Mouse (Mus musculus) cerebellum, adult 18-20 months (tissue): ENCODE results near the gene Afg1l.

ENCODE experiments used
- DNase-seq, 2 experiments: peaks; one replicate each; pipeline ENCODE4 v3.0.0; 2021

Gene Afg1l

GRCm38 (mm10) chr10:42478341-42478720 is at the start of gene Afg1l:
TSS of gene Afg1l (minus strand) at chr10:42478565.
- DNase-seq: peak; percentile 96 to 97

- no peak for DNase-seq
These were observed 47.3 kb upstream of the Afg1l start for GRCm38 (mm10) chr10:42525682-42526081.

DNA sequence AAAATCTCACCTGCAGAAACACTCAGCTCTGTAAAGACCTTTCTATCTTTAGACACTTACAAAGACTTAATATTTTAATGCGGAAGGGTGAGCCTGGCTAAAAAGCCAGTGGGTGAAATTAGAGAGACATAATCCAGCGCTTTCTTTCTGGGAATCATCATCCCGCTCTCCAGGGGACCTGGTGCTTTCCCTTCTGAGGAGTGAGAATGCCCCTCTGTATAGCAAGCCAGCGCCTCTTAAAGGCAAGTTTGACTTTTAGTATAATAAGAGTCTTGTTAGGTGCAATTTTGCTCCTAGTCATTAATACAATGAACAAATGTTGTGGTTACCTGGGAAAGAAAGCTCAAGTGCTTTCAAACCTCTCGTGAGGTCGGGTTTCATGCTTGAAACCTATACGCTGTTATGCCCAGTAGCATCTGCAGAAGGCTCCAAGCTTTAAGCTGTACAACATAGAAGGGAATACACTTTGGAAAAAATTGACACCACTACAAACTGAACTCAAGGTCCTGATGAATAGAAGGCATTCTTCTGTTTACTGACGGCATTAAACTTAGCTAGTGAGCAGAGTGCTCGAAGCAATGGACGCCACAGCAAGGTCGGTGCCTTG is 45.3 kb upstream of the Afg1l start:
- no peak for DNase-seq

DNA sequence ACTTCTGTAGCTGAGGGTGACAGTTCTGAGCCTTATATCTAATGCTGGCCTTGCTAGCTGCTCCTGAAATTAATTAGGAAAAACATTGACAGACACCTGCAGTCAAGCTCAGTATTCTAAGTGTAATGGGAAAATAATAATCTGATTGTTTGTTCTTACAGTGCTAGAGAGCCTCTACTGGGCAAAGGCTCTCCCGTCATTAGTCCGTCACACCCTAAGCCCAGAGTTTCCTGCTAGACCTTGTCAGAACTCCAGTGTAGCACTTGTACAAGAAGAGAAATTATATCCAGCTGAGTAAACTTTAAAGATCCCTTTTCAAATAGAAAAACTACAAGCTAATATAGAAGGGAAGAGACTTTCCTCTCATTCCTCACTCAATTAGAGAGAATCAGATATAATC is 44.5 kb upstream of the Afg1l start:
- DNase-seq: no peak

DNA sequence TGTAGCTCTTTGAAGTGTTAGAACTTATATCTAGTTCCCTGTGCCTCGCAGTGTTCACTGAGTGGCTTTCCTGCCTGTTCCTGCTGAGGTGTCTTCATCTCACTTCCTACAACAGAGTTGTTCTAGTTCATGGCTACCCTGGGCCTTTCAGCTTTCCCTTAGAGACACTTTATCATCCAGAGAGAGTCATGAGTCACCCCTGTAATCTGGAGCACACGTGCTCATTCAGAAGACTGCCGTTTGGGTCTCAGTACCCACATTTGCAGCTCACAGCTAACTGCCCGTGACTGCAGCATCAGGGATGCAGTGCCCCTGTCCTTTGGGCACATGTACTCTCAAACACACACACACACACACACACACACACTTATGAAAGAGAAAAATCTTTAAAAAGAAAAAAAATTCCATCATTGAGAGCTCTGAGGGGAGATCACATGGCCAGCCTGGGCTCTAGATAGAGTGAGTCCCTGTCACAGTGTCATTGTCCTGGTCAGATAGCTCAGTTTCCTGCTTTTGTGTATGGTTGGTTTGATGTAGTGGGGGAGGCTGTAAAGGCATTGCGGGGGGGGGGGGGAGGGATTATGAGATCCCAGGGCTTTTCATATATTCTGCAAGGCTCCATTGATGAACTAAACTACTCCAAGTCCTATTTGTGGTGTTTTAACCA is 43.1 kb upstream of the Afg1l start:
- no peak for DNase-seq

- no peak for DNase-seq
These were observed 40.0 kb upstream of the Afg1l start for GRCm38 (mm10) chr10:42518363-42518762.

DNA sequence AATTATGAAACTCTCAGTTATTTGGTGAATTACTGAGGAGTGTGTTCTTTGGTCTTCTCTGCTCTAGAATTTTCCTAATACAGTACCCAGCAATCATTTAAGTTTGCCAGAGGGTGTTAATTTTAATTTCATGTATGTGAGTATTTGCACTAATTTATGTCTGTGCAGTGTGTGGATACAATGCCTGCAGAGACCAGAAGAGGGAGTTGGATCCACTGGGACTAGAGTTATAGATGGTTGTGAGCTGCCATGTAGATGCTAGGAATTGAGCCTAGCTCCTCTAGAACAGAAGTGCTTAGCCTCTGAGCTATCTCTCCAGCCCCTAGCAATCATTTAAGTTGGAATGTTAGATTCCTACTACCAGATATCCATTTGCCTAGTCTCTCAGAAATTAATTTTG is 35.8 kb upstream of the Afg1l start:
- DNase-seq: no peak

DNA sequence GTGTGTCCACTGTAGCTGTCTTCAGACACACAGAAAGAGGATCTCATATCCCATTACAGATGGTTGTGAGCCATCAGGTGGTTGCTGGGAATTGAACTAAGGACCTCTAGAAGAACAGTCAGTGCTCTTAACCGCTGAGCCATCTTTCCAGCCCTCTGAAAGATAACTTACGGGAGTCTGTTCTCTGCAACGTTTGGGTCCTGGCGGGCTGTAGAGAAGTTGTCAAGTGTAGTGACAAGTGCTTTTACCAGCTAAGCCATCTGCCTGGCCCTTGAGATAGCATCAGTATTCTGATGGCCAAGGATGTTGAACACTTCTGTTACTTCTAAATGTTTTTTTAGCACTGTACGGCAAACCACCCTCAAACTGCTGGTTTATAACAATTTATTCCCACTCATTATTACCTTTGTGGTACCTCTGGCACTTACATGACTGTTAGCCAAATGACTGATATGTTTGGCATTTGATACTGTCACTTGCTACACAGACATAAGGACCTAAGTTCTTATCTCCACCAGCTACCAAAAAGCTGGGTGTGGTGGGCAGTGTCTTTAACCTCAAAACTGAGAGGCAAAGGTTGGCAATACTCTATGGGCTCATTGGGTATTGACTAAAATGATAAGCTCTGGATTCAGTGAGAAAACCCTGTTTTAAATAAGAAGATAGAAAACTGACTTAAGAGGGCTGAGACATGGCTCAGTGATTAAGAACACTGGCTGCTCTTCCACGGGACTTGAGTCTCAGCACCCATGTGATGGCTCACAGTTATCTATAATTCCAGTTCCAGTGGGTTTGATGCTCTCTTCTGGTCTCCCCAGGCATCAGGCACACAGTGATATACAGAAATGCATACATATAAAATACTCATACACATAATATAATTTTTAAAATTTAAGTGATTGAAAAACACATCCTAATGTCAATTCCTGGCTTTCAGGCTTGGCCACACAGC is 33.1 kb upstream of the Afg1l start:
- DNase-seq: no peak

- no peak for DNase-seq
These were observed 31.8 kb upstream of the Afg1l start for GRCm38 (mm10) chr10:42510141-42510540.

DNA sequence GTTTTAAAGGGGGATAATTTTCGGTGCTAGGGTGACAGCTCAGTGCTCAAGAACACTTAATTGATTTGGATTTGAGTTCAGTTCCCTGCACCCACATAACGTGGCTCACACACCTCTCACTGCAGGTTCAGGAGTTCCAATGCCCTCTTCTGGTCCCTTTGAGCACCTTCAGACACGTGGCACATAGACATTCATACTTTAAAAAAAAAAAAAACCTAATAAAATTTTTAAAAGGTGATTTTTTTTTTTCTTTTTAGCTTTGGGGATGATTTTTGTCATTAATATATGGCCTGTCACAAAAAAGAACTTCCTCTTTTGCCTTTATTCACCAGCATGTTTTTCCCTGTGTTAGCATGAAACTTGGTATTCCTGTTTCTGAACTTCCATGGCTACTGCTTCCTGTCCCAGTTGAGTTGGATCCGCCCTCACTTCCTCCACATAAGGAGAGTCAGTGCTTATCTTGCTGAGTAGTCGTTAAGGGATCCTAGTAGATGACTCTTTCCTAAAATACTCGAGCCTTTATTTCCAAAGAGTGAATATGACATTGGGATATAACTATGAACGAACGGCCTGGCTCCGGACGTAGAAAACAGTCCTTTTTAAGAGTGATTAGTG is 25.8 kb upstream of the Afg1l start:
- DNase-seq: no peak

GRCm38 (mm10) chr10:42502349-42503111 is 24.2 kb upstream of the Afg1l start:
- peak in 1 of 2 experiments; percentile 65 for DNase-seq

GRCm38 (mm10) chr10:42501775-42502348 is 23.5 kb upstream of the Afg1l start, which contains the start of gene Snx3:
TSS of gene Snx3 (plus strand) at chr10:42502030.
- DNase-seq: peak; percentile 95 to 97

DNA sequence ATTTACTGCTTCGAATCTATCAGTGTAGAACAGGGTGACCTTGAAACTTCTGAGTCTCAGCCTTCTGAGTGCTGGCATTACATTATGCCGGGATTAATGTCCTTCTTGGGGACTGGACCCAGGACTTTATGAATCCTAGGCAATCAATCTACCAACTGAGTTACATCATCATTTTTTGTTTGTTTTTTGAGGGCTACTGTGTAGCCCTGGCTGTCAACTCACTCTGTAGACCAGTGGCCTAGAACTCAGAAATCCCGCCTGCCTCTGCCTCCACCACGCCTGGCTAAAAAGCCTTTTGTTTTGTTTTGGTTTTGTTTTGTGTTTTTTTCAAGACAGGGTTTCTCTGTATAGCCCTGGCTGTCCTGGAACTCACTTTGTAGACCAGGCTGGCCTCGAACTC is 22.8 kb upstream of the Afg1l start:
- no peak for DNase-seq

DNA sequence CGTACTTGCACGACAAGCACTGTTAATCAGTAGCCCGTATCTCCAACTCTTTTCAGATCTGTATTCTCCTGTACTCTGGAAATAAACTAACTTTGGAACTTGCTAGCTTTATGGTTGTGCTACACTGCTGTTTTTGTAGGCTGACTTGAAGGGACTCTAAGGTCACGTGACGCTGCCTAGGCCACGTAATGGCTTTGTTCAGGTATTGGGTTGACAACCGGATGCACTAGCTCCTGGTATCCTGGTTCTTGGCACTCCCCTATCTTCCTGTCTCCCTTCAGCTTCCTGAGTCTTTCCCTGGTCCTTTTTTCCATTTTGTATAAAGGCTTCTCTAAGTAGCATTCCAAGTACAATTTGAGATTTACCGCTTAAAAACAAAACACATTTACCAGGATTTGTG is 22.2 kb upstream of the Afg1l start:
- no peak for DNase-seq

DNA sequence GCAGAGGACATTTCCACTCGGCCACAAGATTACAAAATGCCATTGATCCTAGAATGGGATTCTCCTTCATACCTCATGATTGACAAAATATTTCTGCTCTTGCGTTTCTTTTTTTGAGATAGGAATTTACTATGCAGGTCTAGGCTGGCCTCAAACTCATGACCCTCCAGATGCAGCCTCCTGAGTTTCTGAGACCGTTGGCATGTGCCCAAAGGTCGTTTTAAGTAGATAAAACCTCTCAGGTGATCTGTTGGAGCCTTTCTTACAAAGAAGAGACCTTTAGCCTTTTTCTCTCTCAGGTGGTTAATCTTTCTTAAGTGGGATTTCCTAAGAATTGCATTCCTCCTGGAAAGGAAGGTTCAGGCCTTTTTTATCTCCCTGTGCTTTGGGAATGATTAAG is 14.6 kb upstream of the Afg1l start:
- no peak for DNase-seq

- no peak for DNase-seq
These were observed 13.8 kb upstream of the Afg1l start for GRCm38 (mm10) chr10:42492027-42492771.

- DNase-seq: no peak
These were observed 12.8 kb upstream of the Afg1l start for GRCm38 (mm10) chr10:42491158-42491557.

- DNase-seq: no peak
These were observed 10.4 kb upstream of the Afg1l start for GRCm38 (mm10) chr10:42488606-42489296.

DNA sequence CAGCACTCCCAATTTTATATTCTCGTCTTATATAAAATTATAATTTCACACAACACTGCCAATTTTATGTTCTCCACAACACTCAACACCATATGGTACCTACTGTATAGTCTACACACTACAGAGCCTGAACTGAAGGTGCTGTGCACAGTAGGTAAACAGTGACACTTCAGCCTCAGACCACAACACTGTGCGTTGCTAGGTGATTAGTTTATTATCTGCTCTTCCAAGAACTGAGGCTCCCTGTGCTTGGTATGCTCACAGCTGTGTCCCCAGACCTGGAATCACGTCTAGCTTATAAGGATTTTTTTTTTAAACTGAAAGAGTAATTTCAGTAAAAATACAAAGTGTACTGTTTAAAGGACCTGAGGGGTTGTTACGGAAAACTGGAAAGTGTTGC is 2.4 kb upstream of the Afg1l start:
- DNase-seq: no peak

GRCm38 (mm10) chr10:42477550-42478340 is 620 bp downstream of the Afg1l start:
- DNase-seq: peak in 1 of 2 experiments; percentile 3
